Comparison of ENCODE assay signal across 16 mouse cellular contexts in the genomic region with DNA sequence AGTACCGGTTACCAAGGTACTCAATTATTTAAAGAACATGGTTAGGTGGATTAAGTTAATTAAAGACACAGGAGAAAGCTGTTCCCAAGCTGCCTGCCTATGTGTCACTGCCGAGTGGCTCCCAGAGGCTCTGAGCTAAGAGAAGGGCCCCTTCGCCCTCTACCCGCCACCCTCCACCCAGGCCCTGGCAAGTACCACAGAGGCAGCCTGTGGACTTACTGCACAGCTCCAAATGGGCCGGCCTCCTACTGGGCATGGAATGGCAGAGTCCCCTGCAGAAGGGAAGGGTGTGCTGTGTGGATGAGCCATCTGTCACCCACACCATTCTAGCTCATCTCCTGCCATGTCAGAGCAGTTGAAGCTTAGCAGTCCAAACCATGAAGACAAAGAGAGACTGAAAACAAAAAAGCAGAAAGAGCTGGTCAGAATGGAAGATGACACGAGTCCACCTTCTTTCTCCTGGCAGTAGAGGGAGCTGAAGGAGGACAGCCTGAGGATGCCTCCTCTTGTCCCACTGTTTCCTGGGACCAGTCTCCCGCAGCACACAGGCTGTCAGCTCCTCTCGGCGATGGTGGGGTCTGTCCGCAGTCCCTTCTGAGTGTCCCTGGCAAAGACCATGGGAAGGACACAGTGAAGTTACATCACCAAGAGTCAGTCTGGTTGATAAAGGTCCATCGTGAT. TPM values are rescaled to one million over a fixed set of nuclear protein-coding genes. Genes with fewer than 3 reads are reported as not detected.
DNase-seq lines count a peak whose midpoint lies in the region; ATAC-seq lines count a peak whose summit lies in the region.
"Had no signal": no experiment of that assay in that cellular context is flagged by ENCODE, and none has a peak within 500 bp of the region (broad histone marks: within the 10 kb centered on the region; RNA-seq: fewer than 3 reads in every experiment).

No protein-coding gene starts in this region.

- H3K36me3 ChIP-seq in kidney, embryonic 16.5 days (ENCODE audit: insufficient read depth, low read length): no peaks in the 10 kb centered on the region
- H3K36me3 ChIP-seq: neural tube, embryonic 12.5 days had no signal

- no peak for DNase-seq in kidney, postnatal 36 days
- DNase-seq in right cerebral cortex, adult 18-20 months: peak; percentile 52
- DNase-seq in right cerebral cortex, postnatal 14 days: no peak
- peak; percentile 95 for DNase-seq in cerebellum, adult 9-10 months
- DNase-seq in embryo, embryonic 11 days: no peak
- DNase-seq: heart, adult 11 months; kidney, adult 9 months; liver; lung, adult 2 months had no signal

- H3K9ac ChIP-seq in kidney, embryonic 16.5 days (replicated peaks; ENCODE audit: low read length): no peak overlapping the region
- H3K9ac ChIP-seq: neural tube, embryonic 12.5 days had no signal

- no peak overlapping the region for H3K4me2 ChIP-seq in kidney, embryonic 16.5 days (replicated peaks; ENCODE audit: low read depth, low read length)
- H3K4me2 ChIP-seq: neural tube, embryonic 12.5 days had no signal

- 0 out of 2 replicates have a peak, but pooled peaks have one; percentile 27 for ATAC-seq in kidney, embryonic 16.5 days (ENCODE audit: low FRiP score, low TSS enrichment)
- no peak for ATAC-seq in granulocyte monocyte progenitor cell, adult 5-6 weeks (replicated peaks; ENCODE audit: poor library complexity, severe bottlenecking)
- ATAC-seq: CD4-positive, CD25-positive, alpha-beta regulatory T cell, adult 4 months; midbrain, embryonic 16.5 days had no signal

- H3K27me3 ChIP-seq in kidney, embryonic 16.5 days (ENCODE audit: insufficient read depth, low read length): no peaks in the 10 kb centered on the region
- H3K27me3 ChIP-seq: neural tube, embryonic 12.5 days had no signal

- H3K27ac ChIP-seq in kidney, embryonic 16.5 days (ENCODE audit: low read length): no peak overlapping the region
- H3K27ac ChIP-seq: neural tube, embryonic 12.5 days had no signal

- no peaks in the 10 kb centered on the region; the same call in 1 of the 2 replicates for H3K4me1 ChIP-seq in kidney, embryonic 16.5 days (ENCODE audit: insufficient read depth, low read length)
- H3K4me1 ChIP-seq: neural tube, embryonic 12.5 days had no signal

- 79% methylated on average over 11 of the region's 11 CpGs for WGBS in kidney, embryonic 16.5 days

- no peak overlapping the region for H3K4me3 ChIP-seq in kidney, embryonic 16.5 days (ENCODE audit: low read length)
- H3K4me3 ChIP-seq: neural tube, embryonic 12.5 days had no signal

- H3K9me3 ChIP-seq in kidney, embryonic 16.5 days (ENCODE audit: low read length): no peaks in the 10 kb centered on the region
- H3K9me3 ChIP-seq: neural tube, embryonic 12.5 days had no signal

RNA-seq across cellular contexts. Expression of a gene that starts 11.5 kb away (rescaled TPM):
- 53.6 and 56.5 TPM in 2 replicates for polyA plus RNA-seq in kidney, embryonic 16.5 days (2015; fragmentation: Nextera tagmentation; extraction: Ambion mirVana)
- total RNA-seq in granulocyte monocyte progenitor cell, adult 5-6 weeks (2014; fragmentation: Nextera tagmentation): not detected in 2 replicates
- total RNA-seq in granulocyte monocyte progenitor cell, adult 5-6 weeks (2017): not detected in 2 replicates
- total RNA-seq: common myeloid progenitor, adult 5-6 weeks; megakaryocyte progenitor cell, adult 5-6 weeks had no signal
- polyA plus RNA-seq: CD4-positive, CD25-positive, alpha-beta regulatory T cell, adult 4 months had no signal

Comparison
In these comparisons a context has a peak if more than half of its experiments do, and no peak if none do; other contexts are left out.
1. DNase-seq: peak in right cerebral cortex, adult 18-20 months (single experiment) and cerebellum, adult 9-10 months (single experiment); none in kidney, postnatal 36 days (0 of 2), right cerebral cortex, postnatal 14 days (single experiment) and embryo, embryonic 11 days (single experiment).